Mouse (Mus musculus) limb, embryonic 14.5 days (tissue): ENCODE measurements around the gene Lamb3. TPM values are rescaled to one million over a fixed set of nuclear protein-coding genes. Genes with fewer than 3 reads are reported as not detected.
"Not testable (repeated sequence)": the region's sequence is repeated elsewhere in the genome, so short reads cannot be mapped to it uniquely, and the experiment has no call there.

ENCODE experiments used
- ATAC-seq: fragments of 200-750 bp; cut with Nextera tagmentation; 2 replicates; pipeline ENCODE4 v1.8.0; 2017; ENCODE audit warnings: low read depth, moderate number of reproducible peaks, moderate TSS enrichment; ENCODE audit not compliant: low FRiP score
- DNase-seq: peaks from one replicate; pipeline ENCODE4 v3.0.0-alpha.2; 2015; ENCODE audit warnings: low spot score
- H3K27ac ChIP-seq: fragments of 300-500 bp; sonication (generic); replicated peaks from 2 replicates; pipeline ENCODE4 v1.5.1; 2014; ENCODE audit warnings: low read depth, mild to moderate bottlenecking, low read length, moderate library complexity, mixed read lengths
- H3K27me3 ChIP-seq: fragments of 300-500 bp; sonication (generic); 2 replicates; pipeline ENCODE4 v1.6.1; 2014; ENCODE audit warnings: low read length, mixed read lengths; ENCODE audit not compliant: control insufficient read depth, insufficient read depth
- H3K36me3 ChIP-seq: fragments of 300-500 bp; sonication (generic); 2 replicates; pipeline ENCODE4 v1.6.1; 2014; ENCODE audit warnings: mild to moderate bottlenecking, low read length, moderate library complexity, mixed read lengths; ENCODE audit not compliant: control insufficient read depth, insufficient read depth
- H3K4me1 ChIP-seq: fragments of 300-500 bp; sonication (generic); 2 replicates; pipeline ENCODE4 v1.6.1; 2014; ENCODE audit warnings: antibody characterized with exemption, low read length, mixed read lengths; ENCODE audit not compliant: control insufficient read depth, insufficient read depth
- H3K4me2 ChIP-seq: fragments of 300-500 bp; sonication (generic); replicated peaks from 2 replicates; pipeline ENCODE4 v1.6.1; 2014; ENCODE audit warnings: low read depth, mild to moderate bottlenecking, low read length, moderate library complexity; ENCODE audit not compliant: severe bottlenecking
- H3K4me3 ChIP-seq: fragments of 300-500 bp; sonication (generic); replicated peaks from 2 replicates; pipeline ENCODE4 v1.5.1; 2014; ENCODE audit warnings: low read length
- H3K9ac ChIP-seq: fragments of 300-500 bp; sonication (generic); 2 replicates; pipeline ENCODE4 v1.6.1; 2014; ENCODE audit warnings: mild to moderate bottlenecking, low read depth, low read length, moderate library complexity; ENCODE audit not compliant: severe bottlenecking
- H3K9me3 ChIP-seq: fragments of 300-500 bp; sonication (generic); 2 replicates; pipeline ENCODE4 v1.6.1; 2016; ENCODE audit warnings: low read length; ENCODE audit not compliant: control insufficient read depth
- POLR2A ChIP-seq: fragments of 200-500 bp; IDR thresholded peaks from 2 replicates; pipeline ENCODE4 v1.8.0; 2012; ENCODE audit warnings: inconsistent platforms, mild to moderate bottlenecking, moderate library complexity, borderline replicate concordance; ENCODE audit not compliant: insufficient read depth, insufficient read length; ENCODE audit errors: extremely low read depth
- WGBS: fragments of 180-500 bp; shearing (Covaris S2); extraction: QIAGEN DNeasy Blood & Tissue Kit; methylation state at CpG from one replicate; pipeline ENCODE4 v1.1.7; 2014; 5-methylcytosine and 5-hydroxymethylcytosine counted together
- polyA plus RNA-seq, 2 experiments: library from polyadenylated mRNA; depleted of rRNA in 1 of 2; stranded (reverse) in 1 of 2; unstranded in 1 of 2; fragments of >200 nt; fragmentation: Nextera tagmentation in 1 of 2; extraction: Ambion mirVana in 1 of 2; gene quantifications; 2 replicates each; pipeline versions ENCODE4 v1.2.1 to v1.2.3; 2012 to 2014

Gene Lamb3
- polyA plus RNA-seq, 2 experiments: 4.0 to 4.6 TPM

- no peak for TF ChIP-seq POLR2A
- no peak overlapping the region for H3K4me3 ChIP-seq
- WGBS: 53% methylated on average over 10 of the region's 10 CpGs
- no peaks in the 10 kb centered on the region for H3K4me1 ChIP-seq
- H3K36me3 ChIP-seq: no peaks in the 10 kb centered on the region
- H3K9me3 ChIP-seq: no peaks in the 10 kb centered on the region
- no peak overlapping the region for H3K9ac ChIP-seq
- no peak overlapping the region for H3K27ac ChIP-seq
- no peaks in the 10 kb centered on the region for H3K27me3 ChIP-seq
- peak; percentile 53 for ATAC-seq
- no peak overlapping the region for H3K4me2 ChIP-seq
- peak; percentile 20 for DNase-seq
Measured at GRCm38 (mm10) chr1:193243571-193244193, 36.2 kb downstream of the Lamb3 start.

DNA sequence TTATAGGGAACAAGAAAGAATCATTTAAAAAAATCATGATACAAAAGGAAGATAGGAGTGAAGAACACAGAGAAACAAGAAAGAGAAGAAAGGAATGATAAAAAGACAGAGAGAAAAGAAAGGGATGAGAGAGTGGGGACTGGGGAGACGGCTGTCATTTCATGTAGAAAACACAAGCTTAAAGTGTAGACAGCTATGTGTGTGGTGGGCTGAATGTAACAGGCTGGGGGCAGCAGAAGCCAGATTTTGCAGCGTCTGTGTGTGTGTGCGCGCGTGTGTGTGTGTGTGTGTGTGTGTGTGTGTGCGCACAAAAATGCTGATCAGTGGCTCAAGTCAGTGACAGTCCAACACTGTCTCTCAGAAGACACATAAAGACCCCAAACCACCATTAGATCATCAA, 36.7 kb downstream of the Lamb3 start:
- H3K9ac ChIP-seq: no peak overlapping the region
- DNase-seq (no peak), ATAC-seq (no peak)
- WGBS: 87% methylated on average over 6 of the region's 6 CpGs
- H3K4me1 ChIP-seq: no peaks in the 10 kb centered on the region
- no peak overlapping the region for H3K4me3 ChIP-seq
- H3K9me3 ChIP-seq: no peaks in the 10 kb centered on the region
- no peak for TF ChIP-seq POLR2A
- H3K27ac ChIP-seq: no peak overlapping the region
- no peak overlapping the region for H3K4me2 ChIP-seq
- H3K27me3 ChIP-seq: no peaks in the 10 kb centered on the region
- H3K36me3 ChIP-seq: no peaks in the 10 kb centered on the region

DNA sequence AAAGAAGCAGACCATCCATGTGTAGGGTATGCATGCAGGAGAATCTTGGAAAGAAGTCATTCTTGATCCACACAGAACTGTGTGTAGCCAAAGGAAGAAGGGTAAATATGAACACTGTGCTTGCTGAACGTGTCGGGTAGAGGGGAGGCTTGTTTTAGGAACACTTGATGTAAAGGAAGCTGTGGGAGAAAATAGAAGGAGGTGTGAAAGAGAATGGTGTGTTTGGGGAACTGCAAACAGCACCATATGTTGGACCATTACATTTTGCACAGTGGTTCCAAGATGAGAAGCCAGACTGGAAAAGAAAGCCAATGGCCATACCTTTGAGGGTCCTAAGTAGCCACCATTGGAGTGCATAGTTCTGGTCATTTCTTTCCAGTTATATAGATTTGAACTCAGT, 42.5 kb downstream of the Lamb3 start:
- Histone ChIP-seq H3K4me2 (no peak overlapping the region), H3K27me3 (no peaks in the 10 kb centered on the region), H3K9ac (no peak overlapping the region), H3K36me3 (no peaks in the 10 kb centered on the region), H3K4me1 (peaks cover 7% of the 10 kb centered on the region), H3K9me3 (no peaks in the 10 kb centered on the region), H3K4me3 (no peak overlapping the region), H3K27ac (no peak overlapping the region)
- ATAC-seq: no peak
- DNase-seq: no peak
- WGBS: 75% methylated on average over 2 of the region's 2 CpGs
- no peak for TF ChIP-seq POLR2A

- no peak for DNase-seq
- Histone ChIP-seq H3K27me3 (no peaks in the 10 kb centered on the region), H3K36me3 (no peaks in the 10 kb centered on the region), H3K4me1 (peaks cover 7% of the 10 kb centered on the region), H3K9me3 (no peaks in the 10 kb centered on the region), H3K9ac (no peak overlapping the region), H3K4me2 (no peak overlapping the region), H3K4me3 (no peak overlapping the region), H3K27ac (no peak overlapping the region)
- no peak for ATAC-seq
- 77% methylated on average over 7 of the region's 7 CpGs for WGBS
- TF ChIP-seq POLR2A: no peak
Measured at GRCm38 (mm10) chr1:193251386-193251785, 43.9 kb downstream of the Lamb3 start.

- H3K4me3 ChIP-seq: no peak overlapping the region
- ATAC-seq: peak; percentile 37; the same call in 1 of the 2 replicates
Measured at GRCm38 (mm10) chr1:193252616-193253015, 45.1 kb downstream of the Lamb3 start.

GRCm38 (mm10) chr1:193253895-193254294, 46.4 kb downstream of the Lamb3 start:
- not testable (repeated sequence) for H3K4me2 ChIP-seq, H3K36me3 ChIP-seq, H3K9ac ChIP-seq, H3K4me3 ChIP-seq, H3K4me1 ChIP-seq, DNase-seq, H3K27ac ChIP-seq, ATAC-seq, H3K27me3 ChIP-seq, H3K9me3 ChIP-seq
- WGBS: 60% methylated on average over 3 of the region's 3 CpGs

More at GRCm38 (mm10) chr1:193252616-193253015, 45.1 kb downstream of the Lamb3 start:
- Histone ChIP-seq H3K27ac (no peak overlapping the region), H3K9ac (no peak overlapping the region), H3K4me2 (0 out of 2 replicates have a peak overlapping the region, but pooled peaks have one; percentile 5), H3K9me3 (no peaks in the 10 kb centered on the region), H3K36me3 (no peaks in the 10 kb centered on the region), H3K4me1 (peaks cover 7% of the 10 kb centered on the region), H3K27me3 (no peaks in the 10 kb centered on the region)
- DNase-seq: peak; percentile 66
- TF ChIP-seq POLR2A: no peak
- 13% methylated on average over 5 of the region's 5 CpGs for WGBS
